Mouse (Mus musculus) liver, postnatal 0 days (tissue): ENCODE measurements around the gene Man1a2.

Experiments
- CTCF ChIP-seq: sonication (generic); IDR thresholded peaks from 2 replicates; pipeline ENCODE4 v1.5.1; 2016; ENCODE audit warnings: antibody characterized with exemption, low read depth
- EP300 ChIP-seq: IDR thresholded peaks from 2 replicates; pipeline ENCODE4 v1.6.1; 2016; ENCODE audit warnings: antibody characterized with exemption, low read depth, mild to moderate bottlenecking

DNA sequence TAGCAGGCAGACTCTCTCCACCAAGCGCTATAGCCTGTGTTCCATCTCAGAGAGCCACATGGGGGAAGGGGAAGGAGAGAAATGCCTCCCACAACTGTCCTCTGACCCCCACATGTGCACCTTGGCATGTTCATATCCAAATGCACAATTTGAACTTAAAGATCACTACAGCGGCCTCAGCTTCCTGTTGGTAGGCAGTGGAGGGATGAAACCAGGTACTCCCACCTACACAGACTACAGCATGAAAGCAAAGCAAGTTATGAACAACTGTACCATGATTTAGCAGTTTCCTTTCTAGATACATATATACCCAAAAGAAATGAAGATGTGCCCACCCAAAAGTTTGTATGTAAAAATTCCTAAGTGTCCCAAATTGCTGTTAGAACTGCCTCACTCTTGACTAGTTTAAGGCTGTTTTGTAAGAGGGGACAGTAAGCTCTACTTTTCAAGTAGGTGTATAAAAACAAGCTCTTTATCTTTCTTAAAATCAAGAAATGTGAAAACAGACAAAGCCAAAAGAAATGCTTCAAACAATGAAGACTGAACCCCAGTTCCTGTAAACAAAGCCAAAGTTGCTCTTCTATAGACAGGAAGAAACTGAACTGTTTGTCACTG lies 123.6 kb downstream of the Man1a2 start:
- TF ChIP-seq CTCF (no peak), EP300 (no peak)
